Mouse (Mus musculus) limb, embryonic 15.5 days (tissue): ENCODE data around the gene Cand2. TPM values are rescaled to one million over a fixed set of nuclear protein-coding genes. Genes with fewer than 3 reads are reported as not detected.
A peak's percentile ranks its signal among the peaks of the same experiment; 100 is the strongest.
"Not testable (repeated sequence)": the region's sequence is repeated elsewhere in the genome, so short reads cannot be mapped to it uniquely, and the experiment has no call there.

ENCODE experiments used
- ATAC-seq: fragments of 200-750 bp; cut with Nextera tagmentation; 2 replicates; pipeline ENCODE4 v1.8.0; 2017; ENCODE audit warnings: low read depth, moderate TSS enrichment; ENCODE audit not compliant: insufficient number of reproducible peaks, low FRiP score, low TSS enrichment
- H3K27ac ChIP-seq: fragments of 300-500 bp; sonication (generic); 2 replicates; pipeline ENCODE4 v1.5.1; 2015; ENCODE audit warnings: moderate library complexity, mild to moderate bottlenecking, inconsistent platforms
- H3K27me3 ChIP-seq: fragments of 300-500 bp; sonication (generic); 2 replicates; pipeline ENCODE4 v1.6.1; 2015; ENCODE audit warnings: inconsistent platforms
- H3K36me3 ChIP-seq: fragments of 300-500 bp; sonication (generic); 2 replicates; pipeline ENCODE4 v1.6.1; 2015; ENCODE audit warnings: inconsistent platforms
- H3K4me1 ChIP-seq: fragments of 300-500 bp; sonication (generic); 2 replicates; pipeline ENCODE4 v1.6.1; 2015; ENCODE audit warnings: inconsistent platforms
- H3K4me2 ChIP-seq: fragments of 300-500 bp; sonication (generic); 2 replicates; pipeline ENCODE4 v1.6.1; 2015; ENCODE audit warnings: mild to moderate bottlenecking, inconsistent platforms
- H3K4me3 ChIP-seq: fragments of 300-500 bp; sonication (generic); 2 replicates; pipeline ENCODE4 v1.5.1; 2015; ENCODE audit warnings: mild to moderate bottlenecking, inconsistent platforms
- H3K9ac ChIP-seq: fragments of 300-500 bp; sonication (generic); 2 replicates; pipeline ENCODE4 v1.6.1; 2015; ENCODE audit warnings: inconsistent platforms
- H3K9me3 ChIP-seq: fragments of 300-500 bp; sonication (generic); 2 replicates; pipeline ENCODE4 v1.6.1; 2016; ENCODE audit warnings: inconsistent platforms
- WGBS: fragments of 180-500 bp; shearing (Covaris S2); methylation state at CpG from one replicate; pipeline ENCODE4 v1.1.7; 2015; 5-methylcytosine and 5-hydroxymethylcytosine counted together
- polyA plus RNA-seq: library from polyadenylated mRNA; unstranded; fragments of >200 nt; fragmentation: Nextera tagmentation; extraction: Ambion mirVana; gene quantifications from 2 replicates; pipeline ENCODE4 v1.2.1, GENCODE M21; 2015

Gene Cand2
- polyA plus RNA-seq, 1 experiment from 2014 or later = 33.8 TPM

DNA sequence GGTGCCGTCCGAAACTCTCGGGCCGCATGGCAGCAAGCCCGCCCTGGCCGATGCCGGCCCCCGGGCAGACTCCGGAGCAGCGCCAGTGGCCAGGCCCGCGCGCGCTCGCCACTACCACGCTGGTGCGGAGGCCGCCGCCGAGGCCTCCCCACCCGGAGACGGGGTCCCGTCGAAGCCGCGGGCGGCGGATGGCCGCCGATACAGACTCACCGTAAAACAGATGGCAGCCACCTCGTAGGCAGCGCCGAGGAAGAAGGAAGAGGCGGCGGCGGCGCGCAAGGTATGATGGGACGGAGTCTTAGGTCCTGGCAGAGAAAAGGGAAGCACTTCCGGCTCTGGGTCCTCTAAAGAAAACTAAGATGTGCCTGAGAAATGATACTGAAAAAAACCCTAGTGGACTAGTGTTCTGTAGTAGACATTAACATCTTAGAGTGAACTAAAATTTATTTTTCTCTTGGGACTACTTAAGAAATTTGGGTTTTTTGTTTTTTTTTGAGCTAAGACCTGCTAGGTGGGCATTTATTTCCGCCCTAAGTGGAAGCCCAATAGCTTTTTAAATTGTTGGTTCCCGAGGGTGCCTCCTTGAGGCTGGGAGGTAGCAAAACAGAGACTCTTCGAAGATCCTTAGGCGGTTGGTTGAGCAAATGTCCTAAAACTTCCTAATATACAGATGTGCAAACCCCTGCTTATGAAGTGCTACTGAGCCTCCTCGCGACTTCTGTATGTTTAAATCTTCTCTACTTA lies 34.3 kb downstream of the Cand2 start, which contains the start of gene Rpl32:
Rpl32 (minus strand) TSS at position 260 of the 744 bp plus-strand sequence.
- Histone ChIP-seq H3K4me3 (peak within 1 kb of the TSS; percentile 73), H3K9ac (peak within 1 kb of the TSS; percentile 94), H3K4me1 (peaks cover 18% of the 10 kb centered on the region), H3K27me3 (no peaks in the 10 kb centered on the region), H3K9me3 (no peaks in the 10 kb centered on the region), H3K4me2 (peak within 1 kb of the TSS; percentile 66), H3K36me3 (peaks cover 37% of the 10 kb centered on the region), H3K27ac (peak within 1 kb of the TSS; percentile 98)
- peak; percentile 67; the same call in 1 of the 2 replicates for ATAC-seq
- under 1% methylated on average over 47 of the region's 47 CpGs for WGBS

DNA sequence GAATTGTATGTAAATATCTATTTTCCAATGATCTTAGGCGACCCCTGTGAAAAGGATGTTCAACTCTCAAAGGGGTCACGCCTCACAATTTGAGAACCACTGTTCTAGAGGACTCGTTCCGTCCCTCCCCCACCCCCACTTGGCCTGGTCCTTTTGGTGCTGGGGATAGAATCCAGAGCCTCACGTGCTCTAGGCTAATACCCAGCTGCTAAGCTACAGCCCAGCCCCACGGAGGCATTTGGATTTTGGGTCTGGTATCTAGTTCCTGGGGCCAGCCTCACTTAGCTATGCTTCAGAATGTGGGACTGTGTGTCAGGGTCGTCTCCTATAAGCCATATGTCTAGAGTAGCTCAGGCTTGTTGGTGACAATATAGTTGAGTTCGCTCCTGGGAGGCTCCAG lies 37.3 kb downstream of the Cand2 start:
- H3K36me3 ChIP-seq = peaks cover 8% of the 10 kb centered on the region
- no peak for ATAC-seq
- no peak overlapping the region for H3K27ac ChIP-seq
- no peaks in the 10 kb centered on the region for H3K9me3 ChIP-seq
- no peak overlapping the region for H3K9ac ChIP-seq
- 66% methylated on average over 8 of the region's 8 CpGs for WGBS
- H3K4me3 ChIP-seq = no peak overlapping the region
- H3K4me1 ChIP-seq = peaks cover 8% of the 10 kb centered on the region
- no peaks in the 10 kb centered on the region for H3K27me3 ChIP-seq
- no peak overlapping the region for H3K4me2 ChIP-seq

DNA sequence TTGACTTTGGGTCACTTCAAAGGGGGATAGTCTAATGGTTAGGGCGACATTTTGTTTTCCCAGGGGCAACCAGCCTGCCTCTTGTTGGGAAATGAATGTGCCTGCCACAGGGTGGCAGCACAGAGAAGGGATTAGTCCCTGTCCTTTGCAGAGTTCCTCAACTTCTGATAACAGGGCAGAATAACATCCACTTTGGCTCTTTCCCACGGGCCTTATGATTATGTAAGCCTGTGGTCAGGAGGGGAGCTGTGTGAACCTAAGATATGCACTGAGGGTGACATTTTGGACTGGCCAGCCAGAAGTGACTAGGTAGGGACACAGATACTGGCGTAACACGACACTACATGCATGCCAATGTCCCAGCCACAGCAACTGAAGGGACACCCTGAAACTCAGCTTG lies 39.8 kb downstream of the Cand2 start:
- WGBS = 34% methylated on average over 4 of the region's 4 CpGs
- Histone ChIP-seq H3K27me3 (no peaks in the 10 kb centered on the region), H3K4me2 (no peak overlapping the region), H3K9me3 (no peaks in the 10 kb centered on the region), H3K36me3 (no peaks in the 10 kb centered on the region), H3K9ac (no peak overlapping the region), H3K4me1 (no peaks in the 10 kb centered on the region), H3K27ac (no peak overlapping the region), H3K4me3 (no peak overlapping the region)
- no peak for ATAC-seq

DNA sequence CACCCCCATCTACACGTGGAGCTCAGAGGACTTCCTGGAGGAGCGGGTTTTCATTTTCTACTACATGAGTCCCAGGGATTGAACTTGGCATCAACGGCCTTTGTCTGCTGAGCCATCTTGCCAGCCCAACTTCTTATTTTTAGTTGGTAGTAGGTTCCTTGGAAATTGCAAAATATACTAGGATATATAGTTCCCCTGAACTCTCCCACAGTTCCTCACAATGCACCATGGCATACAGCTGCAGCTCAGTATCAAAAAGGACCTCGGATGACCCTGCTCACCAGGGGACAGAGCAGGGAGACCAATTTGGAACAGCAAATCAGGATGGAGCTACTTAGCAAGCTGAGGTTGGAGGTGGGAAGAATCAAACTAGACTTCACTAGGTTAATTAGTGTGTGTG lies 40.7 kb downstream of the Cand2 start:
- Histone ChIP-seq H3K36me3 (no peaks in the 10 kb centered on the region), H3K9me3 (no peaks in the 10 kb centered on the region), H3K27ac (no peak overlapping the region), H3K4me2 (no peak overlapping the region), H3K4me1 (no peaks in the 10 kb centered on the region), H3K9ac (no peak overlapping the region), H3K27me3 (no peaks in the 10 kb centered on the region), H3K4me3 (no peak overlapping the region)
- ATAC-seq = no peak
- WGBS = 80% methylated on average over 4 of the region's 4 CpGs

DNA sequence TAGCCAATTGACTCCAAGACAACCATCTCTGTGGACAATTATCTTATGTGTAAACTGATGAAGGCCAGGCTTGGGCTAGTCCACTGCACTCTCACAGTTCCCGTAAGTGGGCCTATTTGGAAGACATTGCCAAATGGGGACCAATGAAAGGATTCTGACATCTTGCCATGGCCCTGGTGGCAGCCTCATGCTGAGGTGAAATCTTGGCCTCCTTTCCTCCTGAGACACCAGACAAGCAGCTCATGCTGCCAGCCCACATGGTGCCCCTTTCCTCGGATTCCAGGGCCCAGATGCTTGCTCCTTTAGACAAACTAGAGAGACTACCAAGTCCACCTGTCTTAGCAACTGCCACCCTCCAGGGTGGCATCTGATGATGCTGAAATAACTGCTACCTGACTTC lies 43.8 kb downstream of the Cand2 start:
- no peaks in the 10 kb centered on the region for H3K9me3 ChIP-seq
- H3K9ac ChIP-seq = no peak overlapping the region
- no peaks in the 10 kb centered on the region for H3K4me1 ChIP-seq
- 72% methylated on average over 2 of the region's 2 CpGs for WGBS
- H3K36me3 ChIP-seq = no peaks in the 10 kb centered on the region
- no peak overlapping the region for H3K27ac ChIP-seq
- no peak overlapping the region for H3K4me3 ChIP-seq
- H3K4me2 ChIP-seq = no peak overlapping the region
- no peak for ATAC-seq
- no peaks in the 10 kb centered on the region for H3K27me3 ChIP-seq

DNA sequence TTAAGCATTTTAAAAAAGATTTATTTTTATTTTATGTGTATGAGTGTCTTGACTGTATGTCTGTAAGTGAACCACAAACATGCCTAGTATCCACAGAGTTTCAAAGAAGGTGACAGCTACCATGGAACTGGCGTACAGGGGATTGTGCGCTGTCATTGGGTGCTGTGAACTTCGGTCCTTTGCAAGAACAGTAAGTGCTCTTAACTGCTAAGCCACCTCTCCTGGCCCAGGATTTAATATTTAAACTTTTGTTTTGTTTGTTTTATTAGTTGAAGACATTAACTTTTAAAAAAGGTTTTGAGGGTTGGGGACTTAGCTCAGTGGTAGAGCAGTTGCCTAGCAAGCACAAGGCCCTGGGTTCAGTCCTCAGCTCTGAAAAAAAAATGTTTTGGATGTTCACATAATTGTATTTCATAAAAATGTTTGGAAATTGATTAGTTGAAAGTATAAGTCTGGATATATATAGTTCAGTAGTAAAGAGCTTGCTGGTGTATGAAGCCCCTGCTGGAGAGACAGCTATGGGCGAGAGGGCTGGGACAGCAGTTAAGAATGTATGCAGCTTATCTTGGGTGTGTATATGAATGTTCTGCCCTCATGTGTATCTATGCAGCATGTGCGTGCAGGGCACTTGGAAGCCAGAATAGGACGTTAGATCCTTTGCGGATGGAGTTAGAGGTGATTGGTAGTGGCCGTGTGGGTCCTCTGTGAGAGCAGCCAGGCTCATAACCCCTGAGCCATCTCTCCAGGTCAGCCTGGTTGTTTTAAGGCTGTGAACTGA lies 47.1 kb downstream of the Cand2 start:
- no peak overlapping the region for H3K9ac ChIP-seq
- ATAC-seq = no peak
- no peak overlapping the region for H3K4me3 ChIP-seq
- H3K9me3 ChIP-seq = no peaks in the 10 kb centered on the region
- no peak overlapping the region for H3K27ac ChIP-seq
- H3K4me2 ChIP-seq = no peak overlapping the region
- WGBS = 86% methylated on average over 8 of the region's 8 CpGs
- H3K27me3 ChIP-seq = no peaks in the 10 kb centered on the region
- H3K4me1 ChIP-seq = no peaks in the 10 kb centered on the region
- no peaks in the 10 kb centered on the region for H3K36me3 ChIP-seq

DNA sequence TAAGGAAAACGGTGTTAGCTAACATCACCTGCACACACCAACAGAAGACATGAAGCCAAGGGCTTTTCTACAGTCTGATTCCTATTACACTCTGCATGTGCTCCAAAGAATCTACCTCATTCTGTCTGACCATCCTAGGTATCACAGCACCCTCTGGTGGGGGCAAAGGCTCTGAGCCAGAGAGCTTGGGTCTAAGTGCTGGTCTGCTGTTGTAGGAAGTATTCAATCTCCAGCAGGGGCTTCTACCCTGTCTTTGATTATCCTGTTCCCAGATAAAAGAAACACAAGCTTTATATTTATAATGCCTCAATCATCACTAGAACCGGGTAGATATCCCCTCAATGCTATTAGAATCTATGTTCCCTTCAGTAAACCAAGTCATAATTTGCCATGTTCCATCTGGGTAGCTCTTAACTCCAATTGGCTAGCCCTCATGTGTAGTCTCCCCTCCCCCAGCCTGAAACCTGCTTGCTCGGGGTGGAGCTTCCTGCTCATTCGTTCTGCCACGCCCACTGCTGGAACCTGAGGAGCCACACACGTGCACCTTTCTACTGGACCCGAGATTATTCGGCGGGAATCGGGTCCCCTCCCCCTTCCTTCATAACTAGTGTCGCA lies 49.6 kb downstream of the Cand2 start:
- not testable (repeated sequence) for H3K9ac ChIP-seq, H3K27me3 ChIP-seq, H3K4me1 ChIP-seq, H3K36me3 ChIP-seq, H3K9me3 ChIP-seq, H3K27ac ChIP-seq
- peak; percentile 83; the same call in 1 of the 2 replicates for ATAC-seq
- Histone ChIP-seq H3K4me2 (peak overlapping the region; percentile 31), H3K4me3 (peak overlapping the region; percentile 15; the same call in 1 of the 2 replicates)
- WGBS = 5% methylated on average over 6 of the region's 11 CpGs

DNA sequence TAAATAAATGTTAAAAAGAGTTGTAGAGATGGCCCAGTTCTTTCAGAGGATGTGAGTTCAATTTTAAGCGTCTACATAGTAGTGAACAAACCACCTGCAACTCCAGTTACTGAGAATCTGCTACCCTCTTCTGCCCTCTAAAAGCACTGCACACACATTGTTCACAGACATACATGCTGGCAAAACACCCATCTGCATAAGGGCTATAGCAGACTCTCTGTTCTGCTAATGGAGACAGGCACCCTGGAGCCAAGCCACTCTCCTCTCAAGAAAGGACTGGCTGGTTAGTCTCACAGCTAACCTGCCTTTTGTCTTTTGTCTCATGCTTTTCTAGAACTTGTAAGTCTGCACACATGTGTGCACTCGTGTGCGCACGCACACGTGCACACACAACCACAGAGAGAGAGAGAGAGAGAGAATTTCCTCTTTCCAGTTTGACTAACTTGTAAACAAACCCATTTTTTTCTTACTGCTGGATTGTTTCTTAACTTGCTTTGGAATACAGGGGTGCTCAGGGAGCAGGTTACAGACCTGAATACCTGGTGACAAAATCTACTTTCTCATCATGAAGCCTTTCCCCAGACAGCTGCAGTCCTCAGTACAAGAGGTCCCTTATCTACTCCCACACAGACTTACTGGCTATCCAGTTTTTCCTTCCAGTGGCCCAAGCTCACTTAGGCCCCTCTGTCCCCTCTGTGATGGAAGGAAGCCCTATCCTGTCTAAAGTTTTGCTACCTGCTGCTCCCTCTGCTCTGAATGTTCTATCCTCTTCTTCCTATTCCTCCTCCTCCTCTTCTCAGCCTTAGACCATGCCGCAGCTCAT lies 56.7 kb downstream of the Cand2 start:
- ATAC-seq = no peak
- H3K36me3 ChIP-seq = no peaks in the 10 kb centered on the region
- H3K4me1 ChIP-seq = no peaks in the 10 kb centered on the region
- H3K4me2 ChIP-seq = no peak overlapping the region
- H3K27me3 ChIP-seq = no peaks in the 10 kb centered on the region
- no peak overlapping the region for H3K4me3 ChIP-seq
- no peaks in the 10 kb centered on the region for H3K9me3 ChIP-seq
- no peak overlapping the region for H3K9ac ChIP-seq
- 78% methylated on average over 6 of the region's 6 CpGs for WGBS
- H3K27ac ChIP-seq = no peak overlapping the region

DNA sequence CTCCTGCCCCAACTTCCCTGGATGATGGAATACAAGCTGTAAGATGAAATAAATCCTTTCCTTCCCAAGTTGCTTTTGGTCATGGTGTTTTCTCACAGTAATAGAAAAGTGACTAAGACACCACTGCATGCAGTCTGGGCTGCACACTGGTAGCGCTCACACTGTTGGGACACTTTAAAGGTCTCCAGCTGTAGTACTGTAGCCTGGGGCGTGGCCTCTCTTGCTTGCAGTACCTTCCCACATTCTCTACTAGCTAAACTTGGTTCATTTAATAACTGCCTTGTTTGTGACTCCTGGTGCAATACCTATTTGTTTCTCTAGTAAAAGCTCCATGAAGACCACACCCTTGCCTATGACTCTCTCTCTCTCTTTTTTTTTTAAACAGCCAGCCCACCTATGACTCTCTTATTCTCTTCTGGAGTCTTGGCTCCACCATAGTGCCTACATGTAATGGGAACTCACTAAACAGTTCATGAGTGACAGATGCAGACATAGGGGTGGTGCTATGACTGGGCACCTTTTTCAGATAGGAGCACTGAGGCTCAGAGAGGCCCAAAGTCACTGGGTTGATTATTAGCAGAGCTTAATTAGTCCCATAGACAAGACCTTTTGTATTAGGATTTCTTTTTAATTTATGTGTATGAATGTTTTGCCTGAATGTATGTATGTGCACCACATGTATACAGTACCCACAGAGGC lies 58.0 kb downstream of the Cand2 start:
- Histone ChIP-seq H3K27ac (no peak overlapping the region), H3K27me3 (no peaks in the 10 kb centered on the region), H3K9ac (no peak overlapping the region), H3K4me3 (no peak overlapping the region), H3K36me3 (no peaks in the 10 kb centered on the region), H3K4me1 (no peaks in the 10 kb centered on the region), H3K4me2 (no peak overlapping the region), H3K9me3 (no peaks in the 10 kb centered on the region)
- no peak for ATAC-seq
- 88% methylated on average over 2 of the region's 2 CpGs for WGBS

DNA sequence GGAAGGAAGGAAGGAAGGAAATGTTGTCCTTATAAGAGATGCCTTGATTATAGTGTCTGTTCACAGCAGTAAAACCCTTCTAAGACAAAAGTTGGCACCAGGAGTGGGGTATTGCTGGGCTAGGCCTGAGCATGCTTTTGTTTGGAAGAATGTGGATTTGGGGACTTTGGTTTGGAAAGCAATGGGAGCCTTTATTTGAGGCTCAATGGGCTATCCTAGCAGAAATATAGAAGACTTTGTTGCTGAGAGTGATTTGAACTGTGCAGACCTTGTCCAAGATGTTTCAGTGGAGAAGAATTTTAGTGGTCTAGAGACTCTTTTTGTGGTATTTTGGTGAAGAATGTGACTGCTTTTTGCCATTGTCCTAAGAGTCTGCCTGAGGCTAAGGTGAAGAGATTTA lies 59.5 kb downstream of the Cand2 start:
- H3K9me3 ChIP-seq = no peaks in the 10 kb centered on the region
- no peak for ATAC-seq
- H3K36me3 ChIP-seq = no peaks in the 10 kb centered on the region
- H3K27me3 ChIP-seq = no peaks in the 10 kb centered on the region
- no peak overlapping the region for H3K4me3 ChIP-seq
- H3K27ac ChIP-seq = no peak overlapping the region
- peaks cover 7% of the 10 kb centered on the region for H3K4me1 ChIP-seq
- H3K9ac ChIP-seq = no peak overlapping the region
- no peak overlapping the region for H3K4me2 ChIP-seq

DNA sequence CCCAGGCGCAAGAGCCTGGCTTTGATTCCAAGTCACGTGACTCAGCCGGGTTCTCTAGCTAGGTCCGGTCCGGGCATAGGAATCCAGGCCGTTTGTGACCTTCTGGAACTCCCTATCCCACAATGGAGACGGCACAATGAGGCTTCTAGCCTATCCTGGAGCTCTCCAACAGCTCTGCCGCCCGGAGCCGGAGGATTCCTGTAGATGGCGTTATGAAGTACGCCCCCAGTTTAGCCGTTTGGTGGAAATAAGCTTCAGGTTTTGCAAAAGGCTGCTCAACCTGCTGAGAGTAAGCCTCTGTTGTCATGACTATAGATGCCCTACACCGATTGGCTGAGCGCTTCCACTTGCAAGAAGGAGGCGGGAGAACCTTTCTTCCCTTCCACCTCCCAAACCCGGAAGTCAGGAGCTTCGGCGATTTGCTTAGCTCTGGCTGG lies 63.8 kb downstream of the Cand2 start, which contains the start of gene Efcab12:
Efcab12 (minus strand) TSS at position 252 of the 437 bp plus-strand sequence.
- peak within 1 kb of the TSS; percentile 63 for H3K4me2 ChIP-seq

More for the DNA sequence above, 63.8 kb downstream of the Cand2 start, which contains the start of gene Efcab12:
- Histone ChIP-seq H3K9ac (no peak within 1 kb of the TSS), H3K27me3 (no peaks in the 10 kb centered on the region), H3K4me1 (peaks cover 7% of the 10 kb centered on the region), H3K27ac (no peak within 1 kb of the TSS), H3K9me3 (no peaks in the 10 kb centered on the region), H3K36me3 (peaks cover 15% of the 10 kb centered on the region), H3K4me3 (peak within 1 kb of the TSS; percentile 35)
- peak; percentile 80; the same call in 1 of the 2 replicates for ATAC-seq
- 2% methylated on average over 19 of the region's 19 CpGs for WGBS
